Mouse (Mus musculus): Measurements from ENCODE around the gene Kri1.
A peak's percentile ranks its signal among the peaks of the same experiment; 100 is the strongest.

DNA sequence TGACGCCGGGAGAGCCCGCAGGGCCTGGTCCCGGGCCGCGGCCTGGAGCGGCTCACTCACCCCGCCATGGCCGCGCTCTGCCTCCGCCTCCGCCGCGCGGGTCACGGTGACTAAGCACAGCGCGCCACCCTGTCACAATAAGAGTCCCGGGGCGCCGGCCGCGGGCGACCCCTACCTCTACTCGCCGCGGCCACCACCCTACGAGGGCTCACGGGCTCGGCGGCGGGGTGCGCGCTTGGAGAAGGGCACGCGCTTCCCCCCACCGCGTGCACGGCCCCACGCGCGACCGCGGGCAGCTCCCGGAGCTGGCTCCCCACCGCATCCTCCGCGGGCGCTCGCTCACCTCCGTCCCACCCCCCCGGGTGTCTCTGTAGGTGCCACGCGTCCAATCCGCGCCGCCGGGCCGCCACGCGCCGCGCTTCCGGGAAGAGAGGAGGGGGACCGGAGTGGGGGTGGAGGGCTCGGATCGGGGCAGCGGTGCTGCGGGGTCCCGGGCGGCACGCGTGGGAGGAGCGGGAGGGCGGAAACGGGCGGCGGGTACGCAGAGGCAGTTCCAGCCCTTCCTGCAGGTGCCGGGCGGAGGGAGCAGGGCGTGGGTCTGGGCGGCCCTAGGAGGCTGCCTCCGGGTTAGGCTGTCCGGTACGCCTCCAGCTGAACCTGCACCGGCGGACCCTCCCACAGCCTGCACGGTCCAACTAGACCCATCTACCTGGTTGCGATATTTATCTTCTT, 48.9 kb downstream of the Kri1 start, which contains the start of gene Keap1:
- TF ChIP-seq CTCF (IDR thresholded peaks at IDR 0.05; ENCODE audit: borderline replicate concordance, extremely low read depth, insufficient read depth, insufficient read length) (no peak), POLR2A (IDR thresholded peaks at IDR 0.05; ENCODE audit: borderline replicate concordance, extremely low read depth, insufficient read depth, insufficient read length, poor library complexity, severe bottlenecking) (peak; percentile 62; the same call in 1 of the 2 replicates)
